Mouse (Mus musculus) urinary bladder, postnatal 25 days (tissue): ENCODE results near the gene Sorbs2.

Source experiments
- DNase-seq: peaks from one replicate; pipeline ENCODE4 v3.0.0; 2022; ENCODE audit warnings: low spot score

Sorbs2 gene

DNA sequence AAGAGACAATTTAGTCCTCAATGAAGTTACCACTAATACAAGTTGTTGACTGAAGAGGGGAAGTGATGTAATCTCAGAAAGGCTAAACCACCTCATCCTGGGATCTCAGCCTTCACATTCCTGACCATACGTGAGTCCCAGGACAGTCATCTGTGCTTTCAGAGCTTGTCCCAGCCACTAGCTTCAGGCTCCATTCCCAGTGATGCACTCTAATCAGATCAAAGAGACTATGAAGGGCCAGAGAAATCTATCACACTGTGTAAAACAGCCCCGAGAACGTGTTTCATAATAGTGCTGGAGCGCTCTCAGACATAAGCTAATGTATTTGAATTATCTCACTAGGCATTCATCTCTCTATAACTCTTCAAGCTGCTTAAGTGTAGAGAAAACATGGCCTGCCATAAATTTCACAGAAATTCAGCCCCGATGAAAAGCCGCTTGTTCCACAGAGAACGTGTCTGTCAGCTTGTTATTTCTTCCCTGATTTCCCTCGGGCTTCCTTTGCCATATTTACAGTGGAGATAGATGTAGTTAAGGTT lies 175.3 kb downstream of the Sorbs2 start:
- no peak for DNase-seq

GRCm38 (mm10) chr8:45687942-45688695 lies 180.5 kb downstream of the Sorbs2 start:
- DNase-seq, result no peak

- DNase-seq, result no peak
Observed at GRCm38 (mm10) chr8:45689611-45690207, 182.1 kb downstream of the Sorbs2 start.

DNA sequence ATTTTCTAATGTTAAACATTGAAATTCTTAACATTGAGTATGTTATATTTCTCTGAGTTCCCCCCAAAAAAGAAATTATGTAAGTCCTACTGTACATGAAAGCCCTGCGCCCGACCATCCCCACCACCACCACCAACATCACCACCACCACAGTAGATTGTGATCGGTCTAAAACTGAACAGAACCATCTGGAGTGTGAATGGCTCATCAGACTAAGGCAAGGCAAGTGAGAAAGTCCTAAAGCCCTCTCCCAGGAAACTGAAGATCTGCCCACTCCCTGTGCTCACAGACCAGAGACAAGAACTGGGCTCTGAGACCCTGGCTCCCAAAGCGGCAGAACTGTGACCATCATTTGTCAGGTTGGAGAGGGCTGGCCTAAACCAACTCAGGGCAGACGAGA lies 192.5 kb downstream of the Sorbs2 start:
- no peak for DNase-seq

- no peak for DNase-seq
Observed at GRCm38 (mm10) chr8:45703700-45704101, 196.1 kb downstream of the Sorbs2 start.

GRCm38 (mm10) chr8:45709098-45709497 lies 201.5 kb downstream of the Sorbs2 start:
- no peak for DNase-seq

DNA sequence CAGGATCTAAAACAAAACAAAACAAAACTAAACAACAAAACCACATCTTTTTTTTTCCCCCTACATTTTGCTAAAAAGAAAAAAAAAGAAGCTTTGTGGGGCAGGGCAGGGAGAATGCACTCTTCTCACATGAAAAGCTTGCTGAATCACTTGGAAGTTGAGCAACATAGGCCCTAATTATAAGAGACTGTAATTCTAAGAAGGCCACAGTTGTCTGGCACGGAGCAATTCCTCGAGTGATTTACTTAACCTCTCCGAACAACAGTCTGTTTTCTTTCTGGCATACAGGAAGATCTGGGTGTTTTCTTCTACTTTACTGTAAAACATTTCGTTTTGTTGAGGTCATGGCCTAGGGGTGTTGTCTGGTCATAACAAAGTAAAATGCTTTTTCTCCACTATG lies 202.1 kb downstream of the Sorbs2 start:
- DNase-seq, result no peak

GRCm38 (mm10) chr8:45712610-45713009 lies 205.0 kb downstream of the Sorbs2 start:
- no peak for DNase-seq

DNA sequence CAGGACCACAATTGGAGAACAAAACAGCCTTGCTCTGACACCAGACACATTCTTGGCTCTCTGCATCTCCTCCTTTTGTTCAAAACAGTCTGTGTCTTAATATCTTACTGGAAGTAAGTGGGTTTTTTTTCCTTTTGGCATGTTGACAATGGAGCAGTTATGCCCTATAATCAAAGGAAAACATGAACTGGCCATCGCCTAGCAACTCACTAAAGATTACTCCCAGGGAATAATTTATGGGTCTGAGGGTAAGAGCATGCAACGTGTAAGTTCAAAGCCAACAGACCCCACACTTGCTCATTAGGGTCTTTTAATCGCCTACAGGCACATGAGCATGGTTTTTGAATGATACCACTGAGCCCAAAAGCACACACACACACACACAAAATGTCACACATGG lies 207.2 kb downstream of the Sorbs2 start:
- no peak for DNase-seq

GRCm38 (mm10) chr8:45715330-45716027 lies 207.9 kb downstream of the Sorbs2 start:
- DNase-seq, result no peak

GRCm38 (mm10) chr8:45719776-45720175 lies 212.2 kb downstream of the Sorbs2 start:
- no peak for DNase-seq

GRCm38 (mm10) chr8:45724204-45724603 lies 216.6 kb downstream of the Sorbs2 start:
- no peak for DNase-seq

GRCm38 (mm10) chr8:45725321-45725720 lies 217.7 kb downstream of the Sorbs2 start:
- DNase-seq, result no peak

GRCm38 (mm10) chr8:45729850-45730382 lies 222.3 kb downstream of the Sorbs2 start:
- no peak for DNase-seq

DNA sequence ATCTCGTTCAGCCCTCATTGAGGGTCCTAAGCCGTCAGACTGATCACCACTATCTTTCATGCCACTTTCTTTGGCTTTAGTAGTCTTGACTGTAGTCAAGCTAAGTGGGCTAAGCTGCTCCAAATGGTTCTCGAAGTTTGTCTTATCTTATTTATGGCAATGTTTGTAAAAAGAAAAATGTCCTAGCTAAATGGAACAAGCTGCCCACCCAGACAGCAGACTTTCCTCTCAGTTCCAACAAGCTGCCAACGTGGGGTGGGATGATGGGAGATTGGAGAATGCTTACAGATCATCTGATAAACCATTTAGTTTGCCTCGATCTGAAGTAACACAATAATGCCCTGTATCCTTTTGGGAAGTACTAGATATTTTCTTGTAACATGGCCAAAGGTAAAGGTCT lies 223.2 kb downstream of the Sorbs2 start:
- no peak for DNase-seq

DNA sequence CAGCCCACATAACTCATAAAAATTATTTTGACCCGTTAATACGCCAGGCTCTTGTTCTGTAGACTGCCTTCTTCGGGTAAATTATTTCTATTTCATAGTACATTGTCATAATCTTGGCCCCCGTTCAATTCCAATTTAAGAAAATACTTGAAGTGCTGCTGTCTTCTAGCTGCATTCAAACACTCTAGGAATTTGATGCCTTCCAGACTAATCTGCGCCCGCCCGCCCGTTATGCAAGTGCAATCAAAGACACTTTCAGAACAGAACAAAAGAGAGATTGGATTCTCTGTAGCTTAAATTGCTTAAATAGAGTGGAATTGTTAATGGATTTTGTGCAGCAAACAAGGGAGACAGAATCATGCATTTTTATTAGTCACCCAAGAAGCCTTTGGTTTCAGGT lies 226.5 kb downstream of the Sorbs2 start:
- DNase-seq, result no peak

DNA sequence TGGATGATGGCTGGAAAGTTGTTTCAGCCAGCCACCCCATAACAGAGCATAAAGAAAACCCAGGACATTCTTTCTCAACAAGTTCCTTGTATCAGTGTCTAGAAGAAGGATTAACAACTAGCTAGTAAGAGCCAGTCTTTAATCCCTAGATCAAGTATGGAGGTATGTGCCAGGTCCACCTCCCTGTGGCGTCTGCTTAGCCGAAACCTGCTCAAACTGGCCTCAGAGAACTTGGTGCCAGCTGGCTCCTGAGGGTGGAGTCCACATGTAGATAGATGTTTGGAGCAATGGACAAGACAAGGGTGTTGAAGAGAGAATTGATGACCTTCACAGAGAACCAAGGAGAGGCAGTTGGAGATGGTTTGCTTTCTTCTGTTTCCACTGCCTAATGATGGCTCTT lies 229.7 kb downstream of the Sorbs2 start:
- DNase-seq, result no peak

DNA sequence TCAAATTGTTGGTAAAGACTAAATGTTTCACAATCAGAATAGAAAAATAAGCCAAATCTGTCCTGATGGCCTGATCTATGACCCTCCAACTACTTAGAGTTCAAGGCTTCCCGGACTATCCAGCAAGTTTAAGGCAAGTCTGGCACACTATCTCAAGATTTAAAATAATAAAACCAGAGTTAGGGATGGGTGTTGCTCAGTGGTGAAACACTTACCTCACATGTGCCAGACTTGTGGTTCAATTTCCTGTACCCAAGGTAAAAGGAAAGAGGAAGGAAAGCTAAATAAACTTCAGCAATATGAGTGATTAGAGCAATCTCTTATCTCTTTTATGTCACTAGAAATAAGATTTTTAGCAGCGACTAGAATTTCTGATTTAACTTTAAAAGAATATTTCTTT lies 235.7 kb downstream of the Sorbs2 start:
- DNase-seq, result no peak

GRCm38 (mm10) chr8:45743739-45744138 lies 236.2 kb downstream of the Sorbs2 start:
- no peak for DNase-seq

DNA sequence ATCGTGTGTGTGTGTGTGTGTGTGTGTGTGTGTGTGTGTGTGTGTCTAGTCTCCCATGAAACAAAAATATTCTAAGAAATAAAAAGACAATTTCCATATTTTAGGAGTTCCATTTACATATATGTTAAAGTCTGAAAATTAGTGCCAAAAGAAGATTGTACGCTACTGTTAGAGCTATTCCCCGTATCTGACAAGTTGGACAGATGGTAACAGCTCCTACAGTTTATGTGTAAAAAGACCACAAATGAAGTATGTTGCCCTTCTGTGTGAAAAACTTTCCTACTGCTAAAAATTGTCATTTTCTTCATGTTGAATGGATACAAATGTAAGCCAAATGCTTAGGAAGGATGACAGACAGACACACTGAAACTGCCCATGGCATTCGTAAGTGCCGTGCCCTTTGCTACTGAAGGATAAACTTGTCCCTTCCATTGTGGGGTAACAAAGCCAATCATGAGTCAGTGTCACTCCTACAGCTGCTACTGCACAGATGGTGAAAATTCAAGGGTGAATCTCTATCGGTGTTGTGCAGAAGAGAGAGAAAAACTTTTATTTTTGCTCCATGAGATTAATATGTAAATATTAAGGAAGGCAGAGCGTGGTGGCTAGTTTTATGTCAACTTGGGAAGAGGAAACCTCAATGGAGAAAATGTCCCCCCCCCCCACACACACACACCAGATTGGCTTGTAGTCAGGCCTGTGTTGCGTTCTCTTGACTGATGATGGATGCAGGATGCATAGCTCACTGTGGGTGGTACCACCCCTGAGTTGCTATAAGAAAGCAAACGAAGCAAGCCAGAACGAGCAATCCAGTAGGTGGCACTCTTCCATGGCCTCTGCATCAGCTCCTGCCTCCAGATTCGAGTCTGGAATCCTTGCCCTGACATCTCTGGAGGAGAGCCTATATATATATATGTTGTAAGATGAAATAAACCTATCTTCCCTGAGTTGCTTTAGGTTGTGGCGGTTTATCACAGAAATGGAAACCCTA lies 244.2 kb downstream of the Sorbs2 start:
- no peak for DNase-seq

- no peak for DNase-seq
Observed at GRCm38 (mm10) chr8:45755482-45755881, 247.9 kb downstream of the Sorbs2 start.

DNA sequence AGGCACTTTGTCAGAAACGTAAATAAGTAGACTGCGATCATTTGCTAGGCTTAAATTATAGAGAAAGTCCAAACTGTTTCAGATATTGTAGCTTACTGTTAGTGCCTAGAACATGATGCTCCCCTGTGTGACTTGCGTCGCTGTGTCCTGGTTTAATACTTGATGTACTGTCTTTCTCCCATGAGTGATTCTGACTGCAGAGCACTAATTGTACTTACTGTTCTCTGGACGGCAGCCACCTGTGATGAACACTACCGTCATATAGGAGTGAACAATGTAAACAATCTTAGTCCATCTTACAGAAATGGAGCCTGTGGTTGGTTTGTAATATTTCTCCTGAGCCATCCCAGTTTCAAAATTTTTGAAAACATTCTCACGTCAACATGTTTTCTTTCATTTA lies 248.4 kb downstream of the Sorbs2 start:
- no peak for DNase-seq
